In the genomic region with DNA sequence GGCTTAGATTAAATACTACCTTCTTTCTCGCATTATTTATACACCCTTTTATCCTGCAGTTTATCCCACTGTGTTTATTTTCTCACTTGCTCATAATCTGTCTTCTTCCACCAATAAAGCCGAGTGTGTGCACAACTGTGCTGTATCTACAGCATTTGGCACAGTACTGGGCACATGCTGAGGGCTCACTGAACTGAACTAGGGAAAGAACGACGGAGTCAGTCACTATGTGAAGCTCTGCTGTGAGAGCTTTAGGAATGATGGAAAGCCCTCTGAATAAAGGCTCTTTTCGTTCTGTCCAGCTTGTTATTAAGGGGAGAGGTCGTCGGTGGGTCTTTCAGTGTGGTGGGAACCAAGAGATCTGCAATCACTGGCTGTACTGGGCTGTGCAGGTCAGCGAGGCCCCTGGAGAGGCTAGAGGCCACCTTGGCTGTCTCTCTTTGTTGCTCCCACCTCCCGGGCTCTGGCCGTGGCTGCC, we compare ENCODE assay signal across 8 mouse cellular contexts. TPM values are rescaled to one million over a fixed set of nuclear protein-coding genes. Genes with fewer than 3 reads are reported as not detected.
DNase-seq lines count a peak whose midpoint lies in the region; ATAC-seq and TF ChIP-seq lines count a peak whose summit lies in the region.

No protein-coding gene starts in this region.

- DNase-seq in heart, postnatal 0 days (ENCODE audit: low spot score), result no peak
- no peak for DNase-seq in heart, postnatal 25 days (ENCODE audit: low spot score)
- no peak for DNase-seq in Patski (ENCODE audit: low read depth, low spot score)
- DNase-seq in forebrain, embryonic 14.5 days (ENCODE audit: low spot score), result peak; percentile 47
- no peak for DNase-seq in adrenal gland, postnatal 14 days
- DNase-seq in frontal cortex, postnatal 10 days (ENCODE audit: low spot score in 2 of 2), result no peak

- peak; percentile 11; the same call in 1 of the 2 replicates for ATAC-seq in heart, postnatal 0 days (ENCODE audit: insufficient read depth, low read depth)
- ATAC-seq in Patski, result peak; percentile 15
- peak; percentile 52; the same call in 1 of the 2 replicates for ATAC-seq in forebrain, embryonic 14.5 days
- ATAC-seq in liver, embryonic 16.5 days (ENCODE audit: low read depth), result no peak
- ATAC-seq in monocyte, adult 5-6 weeks (replicated peaks; ENCODE audit: insufficient number of reproducible peaks, low FRiP score, low TSS enrichment, poor library complexity, severe bottlenecking), result no peak

- peak overlapping the region; percentile 65 for H3K4me2 ChIP-seq in heart, postnatal 0 days (ENCODE audit: low read depth, low read length)
- peak overlapping the region; percentile 46 for H3K4me2 ChIP-seq in forebrain, embryonic 14.5 days (ENCODE audit: low read length)
- H3K4me2 ChIP-seq in liver, embryonic 16.5 days (ENCODE audit: low read depth, low read length), result peak overlapping the region; percentile 75

- no peaks in the 10 kb centered on the region for H3K9me3 ChIP-seq in heart, postnatal 0 days (replicated peaks; ENCODE audit: control insufficient read depth, low read length)
- H3K9me3 ChIP-seq in forebrain, embryonic 14.5 days (replicated peaks; ENCODE audit: control insufficient read depth, low read length), result no peaks in the 10 kb centered on the region
- H3K9me3 ChIP-seq in liver, embryonic 16.5 days (replicated peaks; ENCODE audit: control insufficient read depth, low read length), result no peaks in the 10 kb centered on the region

- H3K27ac ChIP-seq in heart, postnatal 0 days (ENCODE audit: low read depth), result peak overlapping the region; percentile 89
- peak overlapping the region; percentile 70 for H3K27ac ChIP-seq in forebrain, embryonic 14.5 days (ENCODE audit: low read depth, low read length)
- no peak overlapping the region for H3K27ac ChIP-seq in liver, embryonic 16.5 days (ENCODE audit: low read length)

- CTCF ChIA-PET in Patski (lab: Charles Lee), result no interaction called here

- H3K36me3 ChIP-seq in heart, postnatal 0 days (replicated peaks; ENCODE audit: control insufficient read depth, insufficient read depth, low read length), result no peaks in the 10 kb centered on the region
- H3K36me3 ChIP-seq in forebrain, embryonic 14.5 days (ENCODE audit: control insufficient read depth, insufficient read depth, low read length), result no peaks in the 10 kb centered on the region
- no peaks in the 10 kb centered on the region for H3K36me3 ChIP-seq in liver, embryonic 16.5 days (ENCODE audit: control insufficient read depth, insufficient read depth)

- POLR2A ChIA-PET in Patski (lab: Charles Lee), result no interaction called here

- H3K4me1 ChIP-seq in heart, postnatal 0 days (ENCODE audit: control insufficient read depth, insufficient read depth), result no peaks in the 10 kb centered on the region
- no peaks in the 10 kb centered on the region; the same call in 1 of the 2 replicates for H3K4me1 ChIP-seq in forebrain, embryonic 14.5 days (ENCODE audit: control insufficient read depth, insufficient read depth, low read length)
- peaks cover 9% of the 10 kb centered on the region for H3K4me1 ChIP-seq in liver, embryonic 16.5 days (ENCODE audit: control insufficient read depth, low read depth, low read length)

- no peaks in the 10 kb centered on the region for H3K27me3 ChIP-seq in heart, postnatal 0 days (ENCODE audit: control insufficient read depth, insufficient read depth, low read length)
- peaks cover 16% of the 10 kb centered on the region for H3K27me3 ChIP-seq in Patski
- H3K27me3 ChIP-seq in forebrain, embryonic 14.5 days (replicated peaks; ENCODE audit: control insufficient read depth, insufficient read depth, low read length), result no peaks in the 10 kb centered on the region
- H3K27me3 ChIP-seq in liver, embryonic 16.5 days (ENCODE audit: control insufficient read depth, insufficient read depth, low read depth, low read length), result peaks cover 36% of the 10 kb centered on the region

- TF ChIP-seq EP300 in heart, postnatal 0 days (IDR thresholded peaks at IDR 0.05; ENCODE audit: low read depth), result no peak

- H3K4me3 ChIP-seq in heart, postnatal 0 days (ENCODE audit: low read depth, low read length), result peak overlapping the region; percentile 55
- peak overlapping the region; percentile 47 for H3K4me3 ChIP-seq in forebrain, embryonic 14.5 days (ENCODE audit: low read depth, low read length)
- peak overlapping the region; percentile 56 for H3K4me3 ChIP-seq in liver, embryonic 16.5 days (ENCODE audit: low read depth, low read length)

- intact Hi-C loops in heart, postnatal 25 days (cut with DNase I), result loop anchor here (5.0 kb wide), 1 partner anchor 79 kb away; no protein-coding TSS in a partner anchor

- whole genome bisulfite sequencing in heart, postnatal 0 days, result 21% methylated on average over 9 of the region's 10 CpGs
- WGBS in forebrain, embryonic 14.5 days, result 28% methylated on average over 10 of the region's 10 CpGs
- 26% methylated on average over 10 of the region's 10 CpGs for WGBS in liver, embryonic 16.5 days (ENCODE audit: insufficient replicate concordance)

- in situ Hi-C loops in Patski (cut with MboI; ENCODE audit: low pct_unique_long_range_greater_than_20kb), result loop anchor here (10.0 kb wide), 1 partner anchor 46 kb away; no protein-coding TSS in a partner anchor

- peak overlapping the region; percentile 59 for H3K9ac ChIP-seq in heart, postnatal 0 days (replicated peaks; ENCODE audit: low read depth, low read length)
- H3K9ac ChIP-seq in forebrain, embryonic 14.5 days (ENCODE audit: low read length), result peak overlapping the region; percentile 70
- H3K9ac ChIP-seq in liver, embryonic 16.5 days (ENCODE audit: low read depth, low read length), result peak overlapping the region; percentile 50

- no peak for TF ChIP-seq CTCF in heart, postnatal 0 days (IDR thresholded peaks at IDR 0.05; ENCODE audit: low read depth)
- no peak for TF ChIP-seq CTCF in Patski (IDR thresholded peaks at IDR 0.05)

RNA-seq across cellular contexts. Expression of a gene that starts 0.7 kb away (rescaled TPM):
- total RNA-seq in heart, postnatal 0 days (2014; rRNA removed; ENCODE audit: low replicate concordance), result 260 and 297 TPM in 2 replicates
- polyA plus RNA-seq in heart, postnatal 0 days (2015; fragmentation: Nextera tagmentation; extraction: Ambion mirVana), result 183 and 189 TPM in 2 replicates
- 100 to 1,000 TPM; 114 to 123 TPM for total RNA-seq in heart, postnatal 25 days (2021)
- 159 TPM for polyA plus RNA-seq in Patski (2021)
- polyA plus RNA-seq in forebrain, embryonic 14.5 days (2014; fragmentation: Nextera tagmentation; extraction: Ambion mirVana), result 141 and 157 TPM in 2 replicates
- 17.0 and 24.9 TPM in 2 replicates for polyA plus RNA-seq in liver, embryonic 16.5 days (2015; fragmentation: Nextera tagmentation; extraction: Ambion mirVana)
- 97.5 and 101 TPM in 2 replicates for total RNA-seq in adrenal gland, postnatal 14 days (2021)
- total RNA-seq in monocyte, adult 5-6 weeks (2017), result 0.67 to 22.2 TPM (median 0.96 TPM) in 3 replicates

Comparison
In these comparisons a context has a peak if more than half of its experiments do, and no peak if none do; other contexts are left out.
1. ATAC-seq: peak in heart, postnatal 0 days (single experiment), Patski (single experiment) and forebrain, embryonic 14.5 days (single experiment); none in liver, embryonic 16.5 days (single experiment) and monocyte, adult 5-6 weeks (single experiment).
2. Peak in every context shown above with its lines, with median percentiles within 50 percentile points of each other: H3K4me2 ChIP-seq, H3K4me3 ChIP-seq and H3K9ac ChIP-seq.